Mouse (Mus musculus): ENCODE results near the gene Dlg1. TPM values are rescaled to one million over a fixed set of nuclear protein-coding genes. Genes with fewer than 3 reads are reported as not detected.
A peak's percentile ranks its signal among the peaks of the same experiment; 100 is the strongest.

Gene Dlg1
- polyA plus RNA-seq, 1 experiment from 2014 or later, result 33.9 TPM

GRCm38 (mm10) chr16:31659453-31659852 lies 3.8 kb upstream of the Dlg1 start:
- Histone ChIP-seq H3K9ac (ENCODE audit: low read depth, low read length) (no peak overlapping the region), H3K27me3 (replicated peaks; ENCODE audit: control insufficient read depth, insufficient read depth, low read length) (no peaks in the 10 kb centered on the region), H3K27ac (replicated peaks; ENCODE audit: low read depth, low read length) (no peak overlapping the region), H3K9me3 (ENCODE audit: control insufficient read depth, low read length) (no peaks in the 10 kb centered on the region), H3K4me2 (ENCODE audit: low read depth, low read length) (no peak overlapping the region), H3K4me3 (ENCODE audit: low read depth, low read length) (no peak overlapping the region), H3K4me1 (ENCODE audit: control insufficient read depth, insufficient read depth, low read length) (no peaks in the 10 kb centered on the region; the same call in 1 of the 2 replicates), H3K36me3 (ENCODE audit: control insufficient read depth, insufficient read depth, low read length) (no peaks in the 10 kb centered on the region)
- 69% methylated on average over 5 of the region's 5 CpGs for WGBS
- no peak for DNase-seq (ENCODE audit: low spot score)
- ATAC-seq (ENCODE audit: low read depth), result no peak

GRCm38 (mm10) chr16:31662556-31663378 lies 476 bp upstream of the Dlg1 start:
- peak overlapping the region; percentile 95 for H3K27ac ChIP-seq (replicated peaks; ENCODE audit: low read depth, low read length)

DNA sequence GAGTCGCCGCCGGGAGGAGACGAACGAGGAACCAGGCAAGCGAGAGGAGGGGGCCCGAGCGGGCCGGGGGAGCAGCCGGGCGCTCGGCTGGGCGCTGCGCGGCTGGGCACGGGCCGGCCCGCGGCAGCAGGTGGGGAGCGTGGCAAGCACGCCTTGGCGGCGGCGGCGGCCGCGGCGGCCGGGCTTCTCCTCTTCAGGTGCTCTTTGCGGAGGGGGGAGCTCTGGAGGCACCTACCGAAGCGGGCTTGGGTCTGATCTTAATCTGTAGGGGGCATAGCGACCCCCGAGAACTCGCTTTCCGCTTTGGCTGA lies 999 bp downstream of the Dlg1 start:
- ATAC-seq (ENCODE audit: low read depth) (peak; percentile 70), DNase-seq (ENCODE audit: low spot score) (no peak)
- no peaks in the 10 kb centered on the region for H3K9me3 ChIP-seq (ENCODE audit: control insufficient read depth, low read length)
- no peaks in the 10 kb centered on the region for H3K27me3 ChIP-seq (replicated peaks; ENCODE audit: control insufficient read depth, insufficient read depth, low read length)
- peak overlapping the region; percentile 80 for H3K4me2 ChIP-seq (ENCODE audit: low read depth, low read length)
- 0% methylated on average over 3 of the region's 36 CpGs for WGBS
- peak overlapping the region; percentile 95 for H3K27ac ChIP-seq (replicated peaks; ENCODE audit: low read depth, low read length)
- peaks cover 22% of the 10 kb centered on the region for H3K36me3 ChIP-seq (ENCODE audit: control insufficient read depth, insufficient read depth, low read length)
- H3K4me1 ChIP-seq (ENCODE audit: control insufficient read depth, insufficient read depth, low read length), result peaks cover 18% of the 10 kb centered on the region
- peak overlapping the region; percentile 97 for H3K4me3 ChIP-seq (ENCODE audit: low read depth, low read length)
- peak overlapping the region; percentile 94 for H3K9ac ChIP-seq (ENCODE audit: low read depth, low read length)

More at GRCm38 (mm10) chr16:31662556-31663378, 476 bp upstream of the Dlg1 start:
- Histone ChIP-seq H3K4me1 (ENCODE audit: control insufficient read depth, insufficient read depth, low read length) (peaks cover 18% of the 10 kb centered on the region), H3K9me3 (ENCODE audit: control insufficient read depth, low read length) (no peaks in the 10 kb centered on the region), H3K4me2 (ENCODE audit: low read depth, low read length) (peak overlapping the region; percentile 66), H3K4me3 (ENCODE audit: low read depth, low read length) (peak overlapping the region; percentile 97), H3K27me3 (replicated peaks; ENCODE audit: control insufficient read depth, insufficient read depth, low read length) (no peaks in the 10 kb centered on the region), H3K36me3 (ENCODE audit: control insufficient read depth, insufficient read depth, low read length) (peaks cover 21% of the 10 kb centered on the region), H3K9ac (ENCODE audit: low read depth, low read length) (peak overlapping the region; percentile 94)
- ATAC-seq (ENCODE audit: low read depth) (no peak; the same call in 1 of the 2 replicates), DNase-seq (ENCODE audit: low spot score) (no peak)
- WGBS, result 12% methylated on average over 22 of the region's 22 CpGs

- no peak overlapping the region for H3K9ac ChIP-seq (ENCODE audit: low read depth, low read length)
- DNase-seq (ENCODE audit: low spot score) (no peak), ATAC-seq (ENCODE audit: low read depth) (no peak)
- no peaks in the 10 kb centered on the region for H3K27me3 ChIP-seq (replicated peaks; ENCODE audit: control insufficient read depth, insufficient read depth, low read length)
- no peaks in the 10 kb centered on the region for H3K9me3 ChIP-seq (ENCODE audit: control insufficient read depth, low read length)
- no peaks in the 10 kb centered on the region; the same call in 1 of the 2 replicates for H3K4me1 ChIP-seq (ENCODE audit: control insufficient read depth, insufficient read depth, low read length)
- H3K27ac ChIP-seq (replicated peaks; ENCODE audit: low read depth, low read length), result no peak overlapping the region
- H3K4me3 ChIP-seq (ENCODE audit: low read depth, low read length), result no peak overlapping the region
- WGBS, result 59% methylated on average over 1 of the region's 1 CpGs
- no peak overlapping the region for H3K4me2 ChIP-seq (ENCODE audit: low read depth, low read length)
- peaks cover 23% of the 10 kb centered on the region for H3K36me3 ChIP-seq (ENCODE audit: control insufficient read depth, insufficient read depth, low read length)
These were observed 9.0 kb downstream of the Dlg1 start for GRCm38 (mm10) chr16:31672202-31672601.

DNA sequence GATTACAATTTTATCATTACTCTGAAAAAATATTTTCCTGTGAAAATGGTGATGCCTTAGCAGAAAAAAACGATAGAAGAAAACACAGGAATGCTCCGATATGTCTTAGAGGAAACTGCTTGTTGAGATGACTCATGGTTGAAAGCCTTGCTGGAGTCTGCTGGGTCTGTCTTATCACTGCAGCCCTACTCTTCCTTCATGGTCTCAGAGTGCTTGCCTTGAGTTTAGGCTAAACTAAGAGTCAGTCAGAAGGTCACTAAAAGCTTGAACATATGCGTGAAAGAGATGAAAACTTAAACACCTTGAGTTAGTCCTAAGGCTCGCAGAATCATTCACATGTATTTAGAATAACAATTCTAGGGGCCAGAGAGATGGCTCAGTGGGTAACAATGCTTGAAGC lies 14.2 kb downstream of the Dlg1 start:
- no peaks in the 10 kb centered on the region for H3K9me3 ChIP-seq (ENCODE audit: control insufficient read depth, low read length)
- no peak overlapping the region for H3K4me3 ChIP-seq (ENCODE audit: low read depth, low read length)
- H3K9ac ChIP-seq (ENCODE audit: low read depth, low read length), result no peak overlapping the region
- ATAC-seq (ENCODE audit: low read depth), result no peak
- WGBS, result 86% methylated on average over 4 of the region's 4 CpGs
- H3K27ac ChIP-seq (replicated peaks; ENCODE audit: low read depth, low read length), result no peak overlapping the region
- H3K4me2 ChIP-seq (ENCODE audit: low read depth, low read length), result no peak overlapping the region
- no peak for DNase-seq (ENCODE audit: low spot score)
- no peaks in the 10 kb centered on the region for H3K4me1 ChIP-seq (ENCODE audit: control insufficient read depth, insufficient read depth, low read length)
- H3K27me3 ChIP-seq (replicated peaks; ENCODE audit: control insufficient read depth, insufficient read depth, low read length), result no peaks in the 10 kb centered on the region
- H3K36me3 ChIP-seq (ENCODE audit: control insufficient read depth, insufficient read depth, low read length), result peaks cover 8% of the 10 kb centered on the region; the same call in 1 of the 2 replicates

DNA sequence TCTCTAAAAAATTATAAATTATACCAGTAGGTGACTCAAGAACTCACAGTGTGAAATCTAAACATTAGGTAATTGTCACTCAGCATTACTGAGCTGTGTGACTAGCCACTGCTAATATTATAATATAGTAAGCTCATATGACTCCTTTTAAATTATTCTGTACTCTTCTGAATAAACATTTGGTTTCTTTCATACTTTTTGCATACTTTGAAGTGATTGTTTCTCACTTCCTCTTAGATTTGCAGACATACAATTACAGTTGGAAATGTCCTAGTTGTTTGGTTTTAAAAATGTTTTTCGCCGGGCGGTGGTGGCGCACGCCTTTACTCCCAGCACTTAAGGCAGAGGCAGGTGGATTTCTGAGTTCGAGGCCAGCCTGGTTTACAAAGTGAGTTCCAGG lies 19.0 kb downstream of the Dlg1 start:
- H3K4me2 ChIP-seq (ENCODE audit: low read depth, low read length), result no peak overlapping the region
- ATAC-seq (ENCODE audit: low read depth) (no peak), DNase-seq (ENCODE audit: low spot score) (no peak)
- WGBS, result 95% methylated on average over 6 of the region's 6 CpGs
- no peaks in the 10 kb centered on the region for H3K9me3 ChIP-seq (ENCODE audit: control insufficient read depth, low read length)
- H3K27ac ChIP-seq (replicated peaks; ENCODE audit: low read depth, low read length), result no peak overlapping the region
- no peaks in the 10 kb centered on the region for H3K4me1 ChIP-seq (ENCODE audit: control insufficient read depth, insufficient read depth, low read length)
- no peak overlapping the region for H3K9ac ChIP-seq (ENCODE audit: low read depth, low read length)
- no peaks in the 10 kb centered on the region for H3K27me3 ChIP-seq (replicated peaks; ENCODE audit: control insufficient read depth, insufficient read depth, low read length)
- no peak overlapping the region for H3K4me3 ChIP-seq (ENCODE audit: low read depth, low read length)
- H3K36me3 ChIP-seq (ENCODE audit: control insufficient read depth, insufficient read depth, low read length), result peaks cover 22% of the 10 kb centered on the region

GRCm38 (mm10) chr16:31683670-31684430 lies 20.6 kb downstream of the Dlg1 start:
- no peak overlapping the region for H3K4me2 ChIP-seq (ENCODE audit: low read depth, low read length)
- no peak overlapping the region for H3K4me3 ChIP-seq (ENCODE audit: low read depth, low read length)
- WGBS, result 80% methylated on average over 9 of the region's 9 CpGs
- no peak for ATAC-seq (ENCODE audit: low read depth)
- no peak overlapping the region for H3K27ac ChIP-seq (replicated peaks; ENCODE audit: low read depth, low read length)
- H3K4me1 ChIP-seq (ENCODE audit: control insufficient read depth, insufficient read depth, low read length), result no peaks in the 10 kb centered on the region
- no peak for DNase-seq (ENCODE audit: low spot score)
- H3K9me3 ChIP-seq (ENCODE audit: control insufficient read depth, low read length), result no peaks in the 10 kb centered on the region
- no peak overlapping the region for H3K9ac ChIP-seq (ENCODE audit: low read depth, low read length)
- peaks cover 22% of the 10 kb centered on the region for H3K36me3 ChIP-seq (ENCODE audit: control insufficient read depth, insufficient read depth, low read length)
- H3K27me3 ChIP-seq (replicated peaks; ENCODE audit: control insufficient read depth, insufficient read depth, low read length), result no peaks in the 10 kb centered on the region

- H3K9me3 ChIP-seq (ENCODE audit: control insufficient read depth, low read length), result no peaks in the 10 kb centered on the region
- H3K4me3 ChIP-seq (ENCODE audit: low read depth, low read length), result no peak overlapping the region
- no peak overlapping the region for H3K4me2 ChIP-seq (ENCODE audit: low read depth, low read length)
- peaks cover 22% of the 10 kb centered on the region for H3K36me3 ChIP-seq (ENCODE audit: control insufficient read depth, insufficient read depth, low read length)
- H3K27ac ChIP-seq (replicated peaks; ENCODE audit: low read depth, low read length), result no peak overlapping the region
- 94% methylated on average over 4 of the region's 4 CpGs for WGBS
- no peak for ATAC-seq (ENCODE audit: low read depth)
- H3K4me1 ChIP-seq (ENCODE audit: control insufficient read depth, insufficient read depth, low read length), result no peaks in the 10 kb centered on the region
- no peaks in the 10 kb centered on the region for H3K27me3 ChIP-seq (replicated peaks; ENCODE audit: control insufficient read depth, insufficient read depth, low read length)
- no peak overlapping the region for H3K9ac ChIP-seq (ENCODE audit: low read depth, low read length)
- no peak for DNase-seq (ENCODE audit: low spot score)
These were observed 21.5 kb downstream of the Dlg1 start for GRCm38 (mm10) chr16:31684771-31685170.

All from embryonic facial prominence, embryonic 14.5 days (tissue).